Mouse (Mus musculus): Measurements from ENCODE around the gene Hspa1b. TPM values are rescaled to one million over a fixed set of nuclear protein-coding genes. Genes with fewer than 3 reads are reported as not detected.
"Not testable (repeated sequence)": the region's sequence is repeated elsewhere in the genome, so short reads cannot be mapped to it uniquely, and the experiment has no call there.

Gene Hspa1b
- total RNA-seq, 2 experiments from 2014 or later = 2.6 to 5.9 TPM

GRCm38 (mm10) chr17:34994751-34995150, 35.7 kb upstream of the Hspa1b start:
- no peak for DNase-seq
- intact Hi-C loops (cut with DNase I; ENCODE audit: low total_unique reads) = no loop called here

DNA sequence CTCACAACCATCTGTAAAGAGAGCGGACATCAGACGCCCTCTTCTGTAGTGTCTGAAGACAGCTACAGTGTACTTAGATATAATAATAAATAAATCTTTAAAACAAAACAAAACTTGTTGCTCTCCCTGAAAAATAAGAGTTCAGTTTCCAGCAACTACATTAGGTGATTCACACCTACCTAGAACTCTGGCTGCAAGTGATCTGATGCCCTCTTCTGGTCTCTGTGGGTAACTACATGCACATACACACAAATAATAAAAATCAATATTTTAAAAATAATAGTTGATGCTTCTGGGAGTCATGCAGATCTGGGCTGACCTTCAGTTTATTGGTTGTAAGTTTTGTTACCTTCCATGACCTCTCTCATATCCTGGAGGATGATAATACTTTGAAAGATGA, 25.2 kb upstream of the Hspa1b start:
- DNase-seq = no peak
- intact Hi-C loops (cut with DNase I; ENCODE audit: low total_unique reads) = loop anchor here (10.0 kb wide), 2 partner anchors 69 to 129 kb away; partner anchors contain the start of genes Nelfe, Skiv2l and Slc44a4

DNA sequence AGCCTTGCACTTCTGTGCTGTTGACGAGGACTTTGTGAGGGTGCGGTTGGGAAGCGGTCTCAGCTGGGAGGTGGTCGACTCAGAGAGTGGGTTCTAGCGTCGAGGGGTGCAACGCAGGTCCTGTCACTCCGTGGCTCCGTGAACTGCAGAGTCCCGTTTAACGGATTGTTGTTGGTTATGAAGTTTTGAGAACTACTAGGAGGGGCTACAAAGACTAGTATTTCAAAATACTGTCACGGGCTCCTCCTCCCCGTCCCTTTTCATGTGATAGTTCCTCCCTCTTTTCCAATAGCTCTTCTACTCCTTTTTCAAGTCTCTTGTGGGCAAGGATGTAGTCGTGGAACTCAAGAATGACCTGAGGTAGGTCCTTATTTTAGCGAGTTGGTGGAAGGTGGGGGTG, 23.3 kb upstream of the Hspa1b start:
- no peak for DNase-seq
- intact Hi-C loops (cut with DNase I; ENCODE audit: low total_unique reads) = loop anchor here (10.0 kb wide), 2 partner anchors 68 to 128 kb away; partner anchors contain the start of genes Nelfe, Skiv2l and Slc44a4

DNA sequence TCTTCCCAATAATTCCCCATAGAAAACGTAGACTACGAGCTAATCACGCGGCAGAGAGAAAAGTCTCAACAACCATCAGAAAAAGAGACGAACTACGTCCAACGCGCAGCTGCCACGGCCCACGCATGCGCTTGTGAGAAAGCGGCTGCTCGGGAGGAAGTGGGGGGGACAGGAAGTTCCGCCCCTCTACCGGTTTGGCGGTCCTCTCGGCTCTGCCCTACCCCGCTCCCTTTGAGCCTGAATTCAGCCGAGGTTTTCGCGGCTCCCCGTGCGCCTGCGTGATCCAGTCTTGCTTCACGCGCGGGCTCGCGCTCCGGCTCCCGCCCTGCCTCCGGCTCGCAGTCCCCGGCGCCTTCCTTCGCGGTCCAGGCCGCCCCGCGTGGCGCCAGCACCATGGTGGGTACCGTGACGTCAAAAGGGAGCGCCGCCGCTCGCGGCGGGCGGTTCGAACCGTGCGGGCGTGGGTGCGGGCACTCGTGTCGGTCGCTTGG, 22.7 kb upstream of the Hspa1b start, which contains the start of gene Lsm2:
Gene Lsm2 (plus strand): TSS at position 173 of the 491 bp plus-strand sequence.
- intact Hi-C loops (cut with DNase I; ENCODE audit: low total_unique reads) = loop anchor here (10.0 kb wide), 2 partner anchors 67 to 127 kb away; partner anchors contain the start of genes Nelfe, Skiv2l and Slc44a4

GRCm38 (mm10) chr17:34980655-34981054, 21.6 kb upstream of the Hspa1b start:
- intact Hi-C loops (cut with DNase I; ENCODE audit: low total_unique reads) = loop anchor here (10.0 kb wide), 2 partner anchors 66 to 126 kb away; partner anchors contain the start of genes Nelfe, Skiv2l and Slc44a4
- no peak for DNase-seq

More for the DNA sequence above, 22.7 kb upstream of the Hspa1b start, which contains the start of gene Lsm2:
- DNase-seq = peak; percentile 91

DNA sequence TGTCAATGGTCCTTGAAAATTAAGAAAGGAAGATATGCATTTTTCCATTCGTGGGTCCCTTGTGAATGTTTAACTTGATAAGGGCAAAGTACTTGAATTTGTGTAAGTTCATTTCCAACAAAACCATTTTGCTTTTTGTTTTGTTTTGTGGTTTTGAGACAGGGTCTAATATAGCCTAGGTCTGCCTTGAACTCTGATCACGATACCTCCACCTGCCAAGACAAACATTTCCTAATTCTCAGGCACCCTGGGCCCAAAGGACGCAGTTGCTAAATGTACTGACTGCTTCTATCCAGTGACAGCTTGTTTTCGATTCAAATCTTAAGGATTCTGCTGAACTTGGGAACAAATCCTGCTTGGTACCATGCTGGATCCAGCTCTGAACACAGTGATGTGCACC, 20.6 kb upstream of the Hspa1b start:
- intact Hi-C loops (cut with DNase I; ENCODE audit: low total_unique reads) = loop anchor here (10.0 kb wide), 2 partner anchors 65 to 125 kb away; partner anchors contain the start of genes Nelfe, Skiv2l and Slc44a4
- no peak for DNase-seq

GRCm38 (mm10) chr17:34978239-34978638, 19.2 kb upstream of the Hspa1b start:
- no peak for DNase-seq
- intact Hi-C loops (cut with DNase I; ENCODE audit: low total_unique reads) = no loop called here

GRCm38 (mm10) chr17:34977000-34977399, 18.0 kb upstream of the Hspa1b start:
- DNase-seq = no peak
- intact Hi-C loops (cut with DNase I; ENCODE audit: low total_unique reads) = no loop called here

DNA sequence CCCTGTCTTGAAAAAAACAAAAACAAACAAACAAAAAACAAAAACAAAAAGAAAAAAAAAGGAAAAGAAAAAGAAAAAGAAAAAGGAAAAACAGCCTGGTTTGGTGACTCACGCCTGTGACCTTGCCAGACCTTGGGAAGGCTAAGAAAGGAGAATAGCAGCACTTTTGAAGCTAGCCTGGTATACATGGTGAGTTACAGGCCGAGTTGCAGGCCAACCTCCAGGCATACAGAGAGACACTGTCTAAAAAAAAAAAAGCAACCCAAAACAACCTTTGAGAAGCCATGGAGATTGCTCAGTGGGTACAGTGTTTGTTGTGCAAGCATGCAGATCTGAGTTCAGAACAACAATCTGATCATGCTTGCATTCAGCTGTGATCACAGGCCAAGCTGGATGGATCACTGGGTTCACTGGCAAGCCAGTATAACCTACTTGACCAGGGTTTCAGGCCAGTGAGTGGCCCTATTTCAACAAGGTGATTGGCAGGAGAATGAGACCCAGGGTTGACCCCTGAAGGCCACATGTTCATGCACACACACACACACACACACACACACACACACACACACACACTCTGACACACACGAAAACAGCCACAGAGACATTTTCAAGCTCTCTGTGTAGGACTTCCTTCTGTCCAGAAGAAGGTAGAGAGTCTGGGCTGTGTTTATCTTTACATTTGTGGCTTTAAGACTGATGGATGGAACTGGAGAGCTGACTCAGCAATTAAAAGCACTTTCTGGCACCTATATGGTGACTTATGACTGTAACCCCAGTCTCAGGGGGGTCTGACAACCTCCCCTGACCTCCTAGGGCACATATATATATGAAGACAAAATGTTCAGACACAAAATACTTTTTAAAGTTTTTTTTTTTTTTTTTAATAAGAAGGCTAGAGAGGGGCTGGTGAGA, 16.8 kb upstream of the Hspa1b start:
- intact Hi-C loops (cut with DNase I; ENCODE audit: low total_unique reads) = no loop called here
- DNase-seq = no peak

GRCm38 (mm10) chr17:34972069-34972749, 13.2 kb upstream of the Hspa1b start, which contains the start of the genes Hspa1a and Hspa1l:
Hspa1a (minus strand) TSS chr17:34972156.
Hspa1l (plus strand) TSS chr17:34972703.
- peak; percentile 82 for DNase-seq
- intact Hi-C loops (cut with DNase I; ENCODE audit: low total_unique reads) = not testable (repeated sequence)

- intact Hi-C loops (cut with DNase I; ENCODE audit: low total_unique reads); DNase-seq: not testable (repeated sequence)
Measured at GRCm38 (mm10) chr17:34971694-34972068, 12.6 kb upstream of the Hspa1b start.

DNA sequence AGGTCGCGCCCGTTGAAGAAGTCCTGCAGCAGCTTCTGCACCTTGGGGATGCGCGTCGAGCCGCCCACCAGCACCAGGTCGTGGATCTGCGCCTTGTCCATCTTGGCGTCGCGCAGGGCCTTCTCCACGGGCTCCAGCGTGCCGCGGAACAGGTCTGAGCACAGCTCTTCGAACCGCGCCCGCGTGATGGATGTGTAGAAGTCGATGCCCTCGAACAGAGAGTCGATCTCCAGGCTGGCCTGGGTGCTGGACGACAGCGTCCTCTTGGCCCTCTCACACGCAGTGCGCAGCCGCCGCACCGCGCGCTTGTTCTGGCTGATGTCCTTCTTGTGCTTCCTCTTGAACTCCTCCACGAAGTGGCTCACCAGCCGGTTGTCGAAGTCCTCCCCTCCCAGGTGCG, 11.8 kb upstream of the Hspa1b start:
- DNase-seq; intact Hi-C loops (cut with DNase I; ENCODE audit: low total_unique reads): not testable (repeated sequence)

DNA sequence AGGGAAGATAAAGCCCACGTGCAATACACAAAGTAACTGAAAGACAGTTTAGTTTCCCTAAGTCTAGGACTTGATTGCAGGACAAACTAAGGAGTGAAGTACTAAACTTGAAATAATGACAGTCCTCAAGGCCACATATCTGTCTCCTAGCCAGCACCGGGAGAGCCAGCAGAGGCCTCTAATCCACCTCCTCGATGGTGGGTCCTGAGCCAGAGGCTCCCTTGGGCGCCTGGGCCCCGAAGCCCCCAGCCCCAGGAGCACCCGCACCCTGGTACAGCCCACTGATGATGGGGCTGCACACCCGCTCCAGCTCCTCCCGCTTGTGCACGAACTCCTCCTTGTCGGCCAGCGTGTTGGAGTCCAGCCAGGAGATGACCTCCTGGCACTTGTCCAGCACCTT, 10.8 kb upstream of the Hspa1b start, which contains the start of gene Gm20481:
Gene Gm20481 (plus strand): TSS at position 91 of the 400 bp plus-strand sequence.
- DNase-seq; intact Hi-C loops (cut with DNase I; ENCODE audit: low total_unique reads): not testable (repeated sequence)

GRCm38 (mm10) chr17:34965627-34966026, 6.6 kb upstream of the Hspa1b start:
- DNase-seq = no peak
- intact Hi-C loops (cut with DNase I; ENCODE audit: low total_unique reads) = no loop called here

DNA sequence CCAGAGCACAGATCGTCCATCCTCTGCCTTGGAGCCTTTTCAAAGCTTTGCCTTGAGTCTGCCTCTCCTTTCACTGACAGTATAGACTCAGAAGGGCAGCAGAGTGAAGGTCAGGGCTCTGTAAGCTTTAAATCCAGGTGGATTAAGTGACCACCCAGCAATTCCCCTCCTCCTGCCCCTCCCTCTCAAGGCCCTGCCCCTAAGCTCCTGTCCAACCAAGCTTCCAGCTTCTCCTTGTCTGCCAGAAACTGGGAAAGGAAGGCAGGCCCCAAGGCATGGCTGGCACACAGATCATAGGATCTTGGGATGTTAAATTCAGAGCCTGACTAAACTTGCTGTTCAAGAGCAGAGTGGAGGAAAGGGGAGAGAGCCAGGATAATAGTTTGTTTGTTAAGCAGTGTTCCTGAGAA, 5.6 kb upstream of the Hspa1b start:
- no peak for DNase-seq
- intact Hi-C loops (cut with DNase I; ENCODE audit: low total_unique reads) = no loop called here

GRCm38 (mm10) chr17:34962841-34963240, 3.8 kb upstream of the Hspa1b start:
- intact Hi-C loops (cut with DNase I; ENCODE audit: low total_unique reads) = no loop called here
- DNase-seq = no peak

DNA sequence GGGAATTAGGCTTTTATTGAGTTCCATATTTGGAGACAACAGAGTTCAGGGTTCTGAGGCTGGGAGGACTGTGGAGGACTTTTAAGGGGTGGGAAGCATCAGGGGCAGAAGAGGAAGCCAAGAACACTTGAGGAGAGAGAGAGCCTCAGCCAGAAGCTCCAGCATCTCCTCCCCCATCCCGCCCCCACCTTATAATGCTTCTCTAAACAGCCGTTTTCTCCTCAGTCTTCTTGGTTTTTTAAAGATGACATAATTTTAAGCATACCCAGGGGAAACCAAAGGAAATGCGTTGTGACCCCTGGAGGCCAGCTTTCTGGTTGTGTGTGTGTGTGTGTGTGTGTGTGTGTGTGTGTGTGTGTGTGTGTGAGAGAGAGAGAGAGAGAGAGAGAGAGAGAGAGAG, 3.1 kb upstream of the Hspa1b start:
- no peak for DNase-seq
- intact Hi-C loops (cut with DNase I; ENCODE audit: low total_unique reads) = no loop called here

- DNase-seq = no peak
- intact Hi-C loops (cut with DNase I; ENCODE audit: low total_unique reads) = no loop called here
Measured at GRCm38 (mm10) chr17:34960702-34961493, 1.9 kb upstream of the Hspa1b start.

Measured in gastrocnemius, postnatal 14 days (tissue).